Mouse (Mus musculus): ENCODE measurements at regions not wholly inside any gene's neighbourhood (a gene's known extent, or its start where the extent isn't known, plus 50 kb on each side); places are given as distances from the start of the nearest gene placed in this dataset.
"Not testable (repeated sequence)": the region's sequence is repeated elsewhere in the genome, so short reads cannot be mapped to it uniquely, and the experiment has no call there.

- DNase-seq (ENCODE audit: low spot score in 2 of 2) = peak in 1 of 2 experiments; percentile 12
Observed at GRCm38 (mm10) chrX:91059251-91059650, 167.3 kb downstream of the Gm44 start.

- DNase-seq (ENCODE audit: low spot score in 2 of 2) = not testable (repeated sequence)
Observed at GRCm38 (mm10) chrX:91085137-91085536, 193.2 kb downstream of the Gm44 start.
